Mouse (Mus musculus): ENCODE measurements at regions not wholly inside any gene's neighbourhood (a gene's known extent, or its start where the extent isn't known, plus 50 kb on each side); places are given as distances from the start of the nearest gene placed in this dataset.

GRCm38 (mm10) chr2:118004191-118004590 lies 107.5 kb upstream of the Thbs1 start:
- TF ChIP-seq CTCF (IDR thresholded peaks at IDR 0.05) = no peak
- TF ChIP-seq EP300 (IDR thresholded peaks at IDR 0.05; ENCODE audit: insufficient read depth, low read depth, low read length) = no peak
